Mouse (Mus musculus): ENCODE data around the gene Rbm4.

DNA sequence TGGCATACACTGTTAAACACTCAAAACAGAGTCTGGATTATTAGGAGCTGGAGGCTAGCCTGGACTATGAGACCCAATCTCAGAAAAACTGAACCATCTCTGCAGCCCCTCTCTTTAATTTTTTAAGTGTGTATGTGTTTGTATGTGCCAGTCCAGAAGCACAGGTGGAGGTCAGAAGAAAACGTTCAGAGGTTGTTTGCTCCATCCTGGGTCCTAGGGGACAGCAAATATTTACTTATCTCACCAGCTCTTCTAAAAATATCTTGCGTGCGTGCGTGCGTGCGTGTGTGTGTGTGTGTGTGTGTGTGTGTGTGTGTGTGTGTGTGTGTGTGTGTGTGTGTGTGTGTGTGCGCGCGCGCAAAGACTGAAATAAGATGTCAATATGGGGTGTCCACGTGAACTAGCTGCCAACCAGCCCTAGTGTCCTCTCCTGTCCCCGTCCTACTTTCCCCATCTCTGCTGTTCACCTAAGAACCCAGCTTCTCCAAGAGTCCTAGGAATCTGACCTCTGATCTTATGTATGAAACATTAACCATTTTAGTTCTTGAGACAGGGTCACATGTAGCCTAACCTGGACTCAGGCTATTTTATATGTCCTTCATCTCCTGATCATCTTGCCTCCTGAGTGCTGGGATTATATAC is 26.1 kb downstream of the Rbm4 start:
- no peak for TF ChIP-seq CTCF (IDR thresholded peaks at IDR 0.05)
- no peak for TF ChIP-seq EP300 (IDR thresholded peaks at IDR 0.05; ENCODE audit: insufficient read depth, low read depth, low read length)
